Mouse (Mus musculus): ENCODE measurements around the gene Etl4.

DNA sequence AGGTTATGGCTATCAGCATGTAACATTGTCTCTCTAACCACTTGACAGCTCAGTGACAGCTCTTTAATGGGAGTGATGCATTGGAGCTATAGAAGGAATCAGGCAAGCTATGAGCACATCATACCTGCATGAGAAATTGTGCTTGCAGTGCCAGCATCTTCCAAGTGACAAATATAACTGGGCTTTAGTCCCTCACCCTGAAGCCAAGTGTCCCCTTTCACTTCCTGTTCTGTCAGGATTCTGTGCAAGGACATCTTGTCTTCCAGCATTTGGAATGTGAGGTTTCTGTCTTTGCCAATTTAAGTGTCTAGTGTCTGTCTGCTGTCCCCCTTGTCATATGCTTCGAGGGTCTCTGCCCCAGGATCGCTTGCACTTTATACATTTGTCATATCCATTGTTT lies 693.1 kb downstream of the Etl4 start:
- no peak for TF ChIP-seq GATA1 (IDR thresholded peaks at IDR 0.05; ENCODE audit: low read length)
- TF ChIP-seq TAL1 (IDR thresholded peaks at IDR 0.05; ENCODE audit: low read length) = no peak

Data from erythroblast, embryonic 14.5 days (primary cell).